Mouse (Mus musculus) midbrain, embryonic 11.5 days (tissue): ENCODE measurements at regions not wholly inside any gene's neighbourhood (a gene's known extent, or its start where the extent isn't known, plus 50 kb on each side); places are given as distances from the start of the nearest gene placed in this dataset.

Experiments used
- ATAC-seq: fragments of 200-750 bp; cut with Nextera tagmentation; 2 replicates; pipeline ENCODE4 v1.8.0; 2017; ENCODE audit warnings: moderate TSS enrichment, moderate library complexity; ENCODE audit not compliant: low FRiP score
- DNase-seq: peaks from one replicate; pipeline ENCODE4 v3.0.0; 2015; ENCODE audit warnings: low spot score; ENCODE audit errors: missing footprints
- H3K27ac ChIP-seq: fragments of 300-500 bp; sonication (generic); 2 replicates; pipeline ENCODE4 v1.5.1; 2014; ENCODE audit warnings: low read depth, low read length
- H3K27me3 ChIP-seq: fragments of 300-500 bp; sonication (generic); 2 replicates; pipeline ENCODE4 v1.6.1; 2014; ENCODE audit warnings: mild to moderate bottlenecking, low read length, moderate library complexity, mixed read lengths; ENCODE audit not compliant: control insufficient read depth, insufficient read depth
- H3K36me3 ChIP-seq: fragments of 300-500 bp; sonication (generic); 2 replicates; pipeline ENCODE4 v1.6.1; 2014; ENCODE audit warnings: mild to moderate bottlenecking, low read length, moderate library complexity, mixed read lengths; ENCODE audit not compliant: control insufficient read depth, insufficient read depth
- H3K4me1 ChIP-seq: fragments of 300-500 bp; sonication (generic); 2 replicates; pipeline ENCODE4 v1.6.1; 2014; ENCODE audit warnings: low read length; ENCODE audit not compliant: control insufficient read depth, insufficient read depth
- H3K4me2 ChIP-seq: fragments of 300-500 bp; sonication (generic); 2 replicates; pipeline ENCODE4 v1.6.1; 2014; ENCODE audit warnings: mild to moderate bottlenecking, moderate library complexity
- H3K4me3 ChIP-seq: fragments of 300-500 bp; sonication (generic); 2 replicates; pipeline ENCODE4 v1.5.1; 2014; ENCODE audit warnings: low read depth, low read length
- H3K9ac ChIP-seq: fragments of 300-500 bp; sonication (generic); 2 replicates; pipeline ENCODE4 v1.6.1; 2014; ENCODE audit warnings: low read length
- H3K9me3 ChIP-seq: fragments of 300-500 bp; sonication (generic); 2 replicates; pipeline ENCODE4 v1.6.1; 2016; ENCODE audit warnings: low read length; ENCODE audit not compliant: control insufficient read depth
- WGBS: fragments of 180-500 bp; shearing (Covaris S2); extraction: QIAGEN DNeasy Blood & Tissue Kit; methylation state at CpG from one replicate; pipeline ENCODE4 v1.1.7; 2014; 5-methylcytosine and 5-hydroxymethylcytosine counted together

- no peaks in the 10 kb centered on the region for H3K27me3 ChIP-seq
- ATAC-seq (no peak), DNase-seq (peak; percentile 57)
- no peaks in the 10 kb centered on the region for H3K36me3 ChIP-seq
- no peak overlapping the region for H3K27ac ChIP-seq
- no peak overlapping the region for H3K9ac ChIP-seq
- H3K4me3 ChIP-seq, result no peak overlapping the region
- peaks cover 7% of the 10 kb centered on the region; the same call in 1 of the 2 replicates for H3K4me1 ChIP-seq
- H3K9me3 ChIP-seq, result no peaks in the 10 kb centered on the region
- H3K4me2 ChIP-seq, result no peak overlapping the region
- 93% methylated on average over 1 of the region's 1 CpGs for WGBS
Measured at GRCm38 (mm10) chr1:42474831-42475230, 220.7 kb upstream of the Pou3f3 start.

GRCm38 (mm10) chr1:42475629-42476028, 219.9 kb upstream of the Pou3f3 start:
- Histone ChIP-seq H3K9ac (no peak overlapping the region), H3K4me1 (peaks cover 7% of the 10 kb centered on the region; the same call in 1 of the 2 replicates), H3K4me2 (no peak overlapping the region), H3K9me3 (no peaks in the 10 kb centered on the region), H3K27me3 (no peaks in the 10 kb centered on the region), H3K4me3 (no peak overlapping the region), H3K27ac (no peak overlapping the region), H3K36me3 (no peaks in the 10 kb centered on the region)
- peak; percentile 17 for DNase-seq
- 70% methylated on average over 2 of the region's 2 CpGs for WGBS
- ATAC-seq, result no peak

GRCm38 (mm10) chr1:42480348-42480920, 215.1 kb upstream of the Pou3f3 start:
- ATAC-seq (no peak), DNase-seq (peak; percentile 61)
- no peaks in the 10 kb centered on the region for H3K9me3 ChIP-seq
- H3K36me3 ChIP-seq, result no peaks in the 10 kb centered on the region
- 85% methylated on average over 8 of the region's 8 CpGs for WGBS
- H3K27ac ChIP-seq, result no peak overlapping the region
- no peak overlapping the region for H3K4me3 ChIP-seq
- H3K9ac ChIP-seq, result no peak overlapping the region
- no peak overlapping the region for H3K4me2 ChIP-seq
- no peaks in the 10 kb centered on the region for H3K4me1 ChIP-seq
- no peaks in the 10 kb centered on the region for H3K27me3 ChIP-seq

GRCm38 (mm10) chr1:42489563-42489962, 206.0 kb upstream of the Pou3f3 start:
- WGBS, result 48% methylated on average over 5 of the region's 5 CpGs

GRCm38 (mm10) chr1:42490856-42491643, 204.5 kb upstream of the Pou3f3 start:
- H3K4me1 ChIP-seq, result peaks cover 23% of the 10 kb centered on the region
- no peaks in the 10 kb centered on the region for H3K9me3 ChIP-seq
- H3K4me3 ChIP-seq, result peak overlapping the region; percentile 27
- ATAC-seq (peak; percentile 86), DNase-seq (peak; percentile 97)
- peak overlapping the region; percentile 71 for H3K9ac ChIP-seq
- no peaks in the 10 kb centered on the region for H3K36me3 ChIP-seq
- no peaks in the 10 kb centered on the region for H3K27me3 ChIP-seq
- 5% methylated on average over 11 of the region's 11 CpGs for WGBS
- peak overlapping the region; percentile 60 for H3K4me2 ChIP-seq
- peak overlapping the region; percentile 86 for H3K27ac ChIP-seq

More at GRCm38 (mm10) chr1:42489563-42489962, 206.0 kb upstream of the Pou3f3 start:
- Histone ChIP-seq H3K27me3 (no peaks in the 10 kb centered on the region), H3K4me1 (peaks cover 23% of the 10 kb centered on the region), H3K27ac (no peak overlapping the region), H3K9ac (no peak overlapping the region), H3K9me3 (no peaks in the 10 kb centered on the region), H3K4me2 (no peak overlapping the region), H3K4me3 (no peak overlapping the region), H3K36me3 (no peaks in the 10 kb centered on the region)
- ATAC-seq (no peak), DNase-seq (peak; percentile 83)

- ATAC-seq, result peak; percentile 78
- H3K27me3 ChIP-seq, result no peaks in the 10 kb centered on the region
- WGBS, result under 1% methylated on average over 35 of the region's 35 CpGs
- DNase-seq, result no peak
- H3K27ac ChIP-seq, result peak overlapping the region; percentile 86
- peak overlapping the region; percentile 71 for H3K9ac ChIP-seq
- no peaks in the 10 kb centered on the region for H3K36me3 ChIP-seq
- H3K4me3 ChIP-seq, result peak overlapping the region; percentile 27
- H3K4me1 ChIP-seq, result peaks cover 23% of the 10 kb centered on the region
- H3K9me3 ChIP-seq, result no peaks in the 10 kb centered on the region
- peak overlapping the region; percentile 60 for H3K4me2 ChIP-seq
Measured at GRCm38 (mm10) chr1:42491644-42492277, 203.8 kb upstream of the Pou3f3 start.

- Histone ChIP-seq H3K36me3 (no peaks in the 10 kb centered on the region), H3K4me3 (no peak overlapping the region), H3K4me1 (peaks cover 9% of the 10 kb centered on the region), H3K9me3 (no peaks in the 10 kb centered on the region), H3K27ac (no peak overlapping the region), H3K27me3 (no peaks in the 10 kb centered on the region), H3K4me2 (no peak overlapping the region), H3K9ac (no peak overlapping the region)
- WGBS, result 87% methylated on average over 3 of the region's 3 CpGs
- no peak for DNase-seq
- no peak for ATAC-seq
Measured at GRCm38 (mm10) chr1:42496022-42496421, 199.5 kb upstream of the Pou3f3 start.

- Histone ChIP-seq H3K9me3 (no peaks in the 10 kb centered on the region), H3K9ac (no peak overlapping the region), H3K4me2 (no peak overlapping the region), H3K4me1 (peaks cover 5% of the 10 kb centered on the region), H3K27me3 (no peaks in the 10 kb centered on the region), H3K27ac (no peak overlapping the region), H3K4me3 (no peak overlapping the region), H3K36me3 (no peaks in the 10 kb centered on the region)
- WGBS, result 91% methylated on average over 6 of the region's 6 CpGs
- DNase-seq (no peak), ATAC-seq (no peak)
Measured at GRCm38 (mm10) chr1:42496433-42496832, 199.1 kb upstream of the Pou3f3 start.

GRCm38 (mm10) chr1:42498901-42499300, 196.7 kb upstream of the Pou3f3 start:
- no peak for DNase-seq
- WGBS, result 90% methylated on average over 7 of the region's 7 CpGs
- Histone ChIP-seq H3K4me3 (no peak overlapping the region), H3K27me3 (no peaks in the 10 kb centered on the region), H3K9me3 (no peaks in the 10 kb centered on the region), H3K27ac (no peak overlapping the region), H3K4me1 (no peaks in the 10 kb centered on the region), H3K36me3 (no peaks in the 10 kb centered on the region), H3K9ac (no peak overlapping the region), H3K4me2 (no peak overlapping the region)
- no peak for ATAC-seq
